Mouse (Mus musculus): Measurements from ENCODE around the gene Bcl9l.

The Bcl9l gene

GRCm38 (mm10) chr9:44483510-44484044, 952 bp downstream of the Bcl9l start:
- no peak for ATAC-seq (ENCODE audit: low TSS enrichment)

GRCm38 (mm10) chr9:44484311-44485104, 1.9 kb downstream of the Bcl9l start:
- ATAC-seq (ENCODE audit: low TSS enrichment), result no peak

DNA sequence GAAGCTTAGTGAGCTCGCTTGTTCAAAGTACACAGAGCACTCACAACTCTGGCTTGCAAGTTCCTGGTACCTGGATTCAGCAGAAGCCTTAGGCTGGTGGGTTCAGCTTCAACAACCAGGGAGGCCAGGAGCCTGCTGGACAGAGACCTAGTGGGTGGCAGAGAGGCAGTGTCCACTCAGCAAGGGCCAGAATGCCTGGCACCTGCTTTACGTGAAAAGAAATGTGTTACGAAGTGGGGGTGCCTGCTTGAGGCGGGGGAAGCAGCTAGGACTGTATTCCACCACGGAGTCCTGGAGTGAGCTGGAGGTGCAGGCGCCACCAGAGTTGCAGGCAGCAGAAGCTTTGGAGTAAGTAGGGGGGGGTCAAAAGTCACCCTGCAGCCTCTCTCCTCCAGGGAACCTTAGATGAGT, 2.5 kb downstream of the Bcl9l start:
- no peak for ATAC-seq (ENCODE audit: low TSS enrichment)

DNA sequence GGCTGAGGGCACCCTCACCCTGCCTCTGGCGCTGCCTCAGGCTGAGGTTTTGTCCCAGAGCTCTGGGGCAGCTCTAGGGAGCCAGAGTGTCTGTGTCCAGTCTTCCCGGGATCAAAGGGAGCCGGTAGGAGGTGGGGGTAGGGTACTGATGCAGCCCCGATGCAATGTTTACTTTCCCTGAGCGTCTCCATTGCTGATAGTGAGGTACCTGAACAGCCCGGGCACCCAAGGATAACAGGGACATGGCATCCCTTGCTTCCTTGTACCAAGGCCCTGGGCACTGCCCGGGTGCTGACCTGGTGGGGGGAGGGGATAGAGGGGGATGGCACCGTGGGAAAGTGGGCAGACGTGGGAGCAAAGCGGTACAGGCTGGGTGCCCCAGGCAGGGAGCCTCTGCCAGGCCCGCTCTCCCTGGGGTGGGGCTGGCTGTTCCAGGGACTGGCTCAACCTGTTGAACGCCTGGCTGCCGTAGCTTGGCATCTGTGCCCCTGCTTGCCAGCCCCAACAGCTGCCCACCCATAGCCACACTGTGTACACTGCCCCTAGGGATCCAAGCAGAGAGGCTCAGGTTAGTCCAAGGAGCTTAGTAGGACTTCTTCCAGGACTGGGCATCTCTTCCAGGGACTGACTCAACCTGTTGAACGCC, 3.0 kb downstream of the Bcl9l start:
- no peak for ATAC-seq (ENCODE audit: low TSS enrichment)

DNA sequence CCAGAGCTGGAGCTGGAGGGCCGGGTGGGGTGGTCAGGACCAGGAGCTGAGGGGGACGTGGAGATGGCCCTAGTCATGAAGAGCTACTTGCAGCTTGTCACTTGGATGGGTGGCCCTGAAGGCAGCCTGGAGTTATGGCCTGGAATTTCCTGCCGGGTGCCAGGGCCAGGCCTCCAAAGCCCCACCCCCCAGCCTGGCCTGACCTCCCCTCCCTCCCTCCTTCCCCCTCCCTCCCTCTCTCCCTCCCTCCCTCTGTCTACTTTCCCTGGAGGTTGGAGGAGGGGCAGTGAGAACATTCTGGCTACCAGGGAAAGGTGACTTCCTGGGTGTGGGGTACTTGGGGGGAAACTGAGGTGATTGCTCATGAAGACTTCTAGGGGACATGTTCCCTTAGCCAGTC, 3.7 kb downstream of the Bcl9l start:
- ATAC-seq (ENCODE audit: low TSS enrichment), result no peak

GRCm38 (mm10) chr9:44486741-44487421, 4.3 kb downstream of the Bcl9l start:
- ATAC-seq (ENCODE audit: low TSS enrichment), result no peak

DNA sequence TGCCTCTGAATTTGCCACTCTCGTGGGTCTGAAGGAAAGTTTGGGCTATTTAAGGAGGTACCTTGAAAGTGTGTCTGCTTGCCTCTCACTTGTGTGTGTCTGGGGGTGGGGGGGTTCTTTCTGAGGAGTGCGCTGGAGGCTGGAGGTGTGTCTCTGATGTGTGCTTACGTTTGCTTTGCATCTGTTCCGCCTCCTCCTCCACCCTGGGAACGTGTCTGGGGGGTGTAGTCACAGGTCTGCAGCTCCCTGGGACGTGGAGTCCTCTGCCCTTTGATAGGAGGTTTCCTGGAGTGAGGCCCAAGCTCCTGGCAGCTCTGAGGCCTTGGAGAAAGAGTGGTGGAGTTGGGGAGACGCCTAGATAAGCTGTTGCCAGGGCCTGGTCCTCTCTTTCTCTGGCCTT, 4.8 kb downstream of the Bcl9l start:
- no peak for ATAC-seq (ENCODE audit: low TSS enrichment)

DNA sequence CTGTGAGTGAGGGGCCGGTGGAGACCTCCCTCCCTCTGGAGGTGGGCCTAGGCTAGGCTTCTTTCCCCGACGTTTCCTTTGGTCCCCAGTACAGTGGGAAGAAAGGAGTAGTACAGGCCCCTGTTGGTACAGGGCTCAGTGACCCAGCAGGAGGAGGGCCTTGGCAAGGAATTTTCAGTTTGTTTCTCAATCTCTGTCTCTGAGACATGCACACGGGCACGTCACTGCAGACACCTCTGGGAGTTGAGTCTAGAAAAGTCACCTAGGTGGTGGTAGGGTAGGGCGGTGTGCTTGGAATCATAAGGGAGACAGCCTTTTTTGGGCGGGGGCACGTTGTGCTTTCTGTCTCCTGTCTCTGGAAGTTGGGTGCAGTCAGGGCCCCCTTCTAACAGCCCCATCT, 5.8 kb downstream of the Bcl9l start:
- no peak for ATAC-seq (ENCODE audit: low TSS enrichment)

- no peak for ATAC-seq (ENCODE audit: low TSS enrichment)
Observed at GRCm38 (mm10) chr9:44488855-44489381, 6.3 kb downstream of the Bcl9l start.

DNA sequence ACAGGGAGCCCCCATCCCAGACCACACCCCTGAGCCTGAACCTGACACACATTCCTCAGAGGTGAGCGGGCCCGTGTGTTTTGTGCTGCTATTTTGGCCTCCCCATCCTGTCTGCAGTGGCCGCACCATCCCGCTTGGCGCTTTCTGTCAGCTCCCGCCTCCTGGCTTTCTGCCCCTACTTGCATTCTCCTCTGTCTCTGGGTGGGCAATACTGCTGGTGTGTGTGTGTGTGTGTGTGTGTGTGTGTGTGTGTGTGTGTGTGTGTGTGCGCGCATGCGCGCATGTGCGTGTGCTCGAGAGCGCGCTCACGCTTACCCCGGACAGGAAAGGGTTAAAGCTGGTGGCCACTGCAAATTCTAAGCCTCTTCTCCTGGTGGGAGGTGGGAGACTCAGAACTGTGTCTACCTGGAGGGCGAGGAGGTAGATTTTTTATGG, 7.0 kb downstream of the Bcl9l start:
- no peak for ATAC-seq (ENCODE audit: low TSS enrichment)

DNA sequence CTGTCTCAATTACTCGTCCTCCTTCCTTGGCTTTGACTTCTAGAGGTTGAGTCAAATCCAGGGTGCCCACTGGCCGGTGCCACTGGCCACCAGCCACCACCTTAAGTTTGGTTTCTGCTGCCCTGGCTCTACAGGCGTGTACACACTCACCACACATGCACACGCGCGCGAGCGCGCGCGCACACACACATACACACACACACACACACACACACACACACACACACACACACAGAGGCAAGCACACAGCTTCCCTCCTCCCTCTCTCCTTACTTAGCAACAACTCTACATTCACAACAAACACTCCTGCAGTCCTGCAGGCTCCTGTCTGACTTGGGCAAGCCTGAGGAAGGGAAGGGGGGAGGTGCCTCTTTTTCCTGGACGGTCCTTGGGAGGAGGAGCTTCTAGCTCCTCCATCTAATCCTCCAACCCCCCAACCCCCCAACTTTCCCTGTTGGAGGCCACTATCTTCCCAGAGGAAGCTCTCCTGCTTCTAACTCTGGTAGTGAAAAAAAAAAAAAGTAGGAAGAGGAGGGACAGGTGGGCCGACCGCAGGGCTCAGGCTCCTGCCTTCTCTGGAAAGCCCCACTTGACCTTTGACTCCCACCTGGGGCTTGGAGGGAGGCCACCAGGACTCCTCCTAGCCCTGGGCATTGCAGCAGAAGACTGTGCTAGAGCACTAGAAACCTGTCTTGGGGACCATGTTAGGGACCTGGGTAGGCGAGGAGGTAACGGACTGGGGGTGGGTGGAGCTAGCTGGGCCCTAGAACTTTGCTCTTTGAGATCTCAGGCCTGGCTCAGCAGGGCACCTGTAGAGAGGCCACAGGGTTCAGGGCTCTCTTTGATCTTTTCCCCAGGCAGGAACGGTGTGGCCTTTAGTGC, 7.7 kb downstream of the Bcl9l start:
- no peak for ATAC-seq (ENCODE audit: low TSS enrichment)

DNA sequence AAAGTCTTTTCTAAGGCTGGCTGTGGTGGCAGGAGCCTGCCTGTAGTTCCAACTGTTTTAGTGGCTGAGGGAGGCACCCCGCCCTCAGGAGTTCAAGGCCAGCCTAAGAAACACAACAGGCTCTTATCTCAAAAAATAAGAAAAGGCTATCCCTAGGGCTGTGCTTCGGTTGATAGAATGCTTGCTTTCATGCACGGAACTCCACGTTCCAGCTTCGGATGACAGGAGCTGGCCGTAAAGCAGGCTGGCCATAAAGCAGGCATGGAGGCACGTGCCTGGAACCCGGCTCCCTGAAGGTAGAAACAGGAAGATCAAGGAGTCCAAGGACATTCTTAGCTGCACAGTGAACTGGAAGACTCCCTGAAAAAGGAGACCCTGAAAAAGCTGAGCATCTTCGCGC, 8.7 kb downstream of the Bcl9l start:
- no peak for ATAC-seq (ENCODE audit: low TSS enrichment)

DNA sequence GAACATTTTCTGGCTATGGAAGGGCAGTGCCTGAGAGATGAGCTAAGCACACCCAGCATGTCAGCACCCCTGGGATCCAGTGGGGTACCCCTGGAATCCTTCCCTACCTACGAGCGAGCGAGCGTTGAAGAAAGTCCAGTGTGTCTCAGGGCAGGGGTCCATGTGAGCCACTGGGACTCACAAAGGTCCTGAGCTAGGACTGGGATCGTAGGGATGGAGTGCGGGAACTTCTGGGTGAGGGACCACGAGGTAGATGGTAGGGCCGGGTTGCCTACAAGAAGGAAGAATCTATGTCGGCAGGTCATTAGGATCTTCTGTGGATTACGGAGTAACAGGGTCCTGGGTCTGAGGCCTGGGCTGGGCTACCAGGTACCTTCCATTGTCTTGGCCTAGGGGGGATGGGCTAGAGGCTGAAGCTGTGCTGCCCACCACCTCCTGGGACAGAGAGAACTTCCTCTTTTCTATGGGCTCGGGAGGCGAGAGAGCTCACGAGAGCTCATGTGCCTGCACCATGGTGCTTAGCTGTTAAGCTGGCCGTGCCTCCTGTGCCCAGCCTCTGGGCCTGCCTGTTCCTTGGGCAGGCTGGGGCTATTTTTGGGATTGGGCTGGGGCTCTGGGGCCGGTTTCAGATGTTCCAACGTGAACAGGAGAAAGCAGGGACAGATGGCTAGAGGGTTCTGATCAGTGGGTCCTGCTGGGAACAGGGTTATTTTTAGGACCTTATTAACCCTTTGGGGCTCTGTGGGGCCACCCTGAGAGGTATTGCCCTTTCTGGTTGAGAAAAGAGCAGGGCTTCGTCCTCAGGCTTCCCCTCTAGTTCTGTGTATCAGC, 10.2 kb downstream of the Bcl9l start:
- ATAC-seq (ENCODE audit: low TSS enrichment), result no peak

DNA sequence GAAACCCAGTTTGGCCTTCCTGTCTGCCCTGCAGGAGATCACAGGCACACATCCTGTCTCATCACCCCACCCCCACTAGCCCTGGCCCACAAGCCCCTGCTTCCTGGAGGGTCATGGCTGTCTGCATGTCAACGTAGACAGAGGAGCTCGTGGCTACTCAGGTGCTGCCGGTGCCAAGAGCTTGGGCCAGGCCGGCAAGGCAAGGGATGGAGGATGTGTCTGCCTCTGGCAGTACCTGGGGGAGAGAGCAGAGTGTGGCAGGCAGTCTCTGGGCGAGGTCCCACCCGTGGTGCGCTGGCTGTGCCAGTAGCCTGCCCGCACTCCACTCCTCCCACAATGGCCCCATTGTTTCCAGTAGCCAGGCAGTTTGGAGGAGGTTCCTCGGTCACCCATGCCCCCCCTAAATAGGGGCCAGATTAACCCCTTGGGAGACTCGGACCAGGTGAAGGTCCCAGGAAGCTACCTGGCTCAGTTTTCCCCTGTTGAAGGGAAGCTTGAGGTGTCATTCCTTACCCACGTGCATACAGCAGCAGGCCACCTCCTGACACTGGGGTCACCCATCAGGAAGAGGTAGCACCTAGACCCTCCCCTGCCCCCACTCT, 11.7 kb downstream of the Bcl9l start:
- ATAC-seq (ENCODE audit: low TSS enrichment), result peak; percentile 17; the same call in 1 of the 2 replicates

DNA sequence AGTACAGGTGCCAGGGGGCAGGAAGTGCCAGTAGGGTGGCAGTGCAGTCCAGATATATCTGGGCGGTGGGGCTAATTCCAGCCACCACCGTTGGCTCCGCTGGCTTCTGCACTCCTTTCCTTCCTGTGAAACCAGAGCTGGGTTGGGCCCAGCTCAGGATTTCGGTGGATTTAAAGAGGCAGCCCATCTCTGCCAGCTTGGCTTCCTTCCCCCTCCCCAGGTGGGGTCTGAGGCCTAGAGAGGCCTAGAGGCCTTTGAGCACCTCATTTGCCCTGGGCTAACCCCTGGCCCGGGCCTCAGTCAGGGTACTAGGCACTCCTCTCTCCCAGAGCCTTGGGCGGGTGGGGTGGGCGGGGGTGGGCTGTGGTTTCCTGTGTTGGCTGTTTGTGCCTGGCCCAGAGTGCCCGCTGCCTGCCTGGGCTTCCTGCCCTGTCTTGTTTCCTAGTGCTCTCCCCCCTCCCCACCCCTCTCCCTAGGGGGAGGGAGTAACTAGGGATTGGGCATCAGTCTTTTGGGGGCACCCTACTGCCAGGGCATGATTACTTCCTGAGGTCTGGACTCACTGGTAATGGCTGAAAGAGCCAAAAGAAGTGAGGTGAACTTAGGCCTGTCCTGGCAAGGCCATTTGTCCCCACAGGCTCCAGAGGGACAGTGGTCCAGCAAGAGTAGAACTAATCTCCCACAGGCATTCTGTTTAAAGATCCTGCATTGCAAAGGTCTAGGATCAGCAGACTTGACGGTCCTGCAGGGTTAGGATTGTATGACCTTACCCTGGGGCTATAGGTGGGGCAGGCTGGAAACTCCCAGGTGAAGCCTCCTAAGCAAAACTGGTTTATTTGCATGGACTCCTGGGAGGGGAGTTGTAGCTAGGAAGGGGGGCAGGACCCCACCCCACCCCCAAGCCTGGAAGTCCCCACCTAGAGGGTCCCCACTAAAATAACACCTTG, 12.5 kb downstream of the Bcl9l start:
- no peak for ATAC-seq (ENCODE audit: low TSS enrichment)

DNA sequence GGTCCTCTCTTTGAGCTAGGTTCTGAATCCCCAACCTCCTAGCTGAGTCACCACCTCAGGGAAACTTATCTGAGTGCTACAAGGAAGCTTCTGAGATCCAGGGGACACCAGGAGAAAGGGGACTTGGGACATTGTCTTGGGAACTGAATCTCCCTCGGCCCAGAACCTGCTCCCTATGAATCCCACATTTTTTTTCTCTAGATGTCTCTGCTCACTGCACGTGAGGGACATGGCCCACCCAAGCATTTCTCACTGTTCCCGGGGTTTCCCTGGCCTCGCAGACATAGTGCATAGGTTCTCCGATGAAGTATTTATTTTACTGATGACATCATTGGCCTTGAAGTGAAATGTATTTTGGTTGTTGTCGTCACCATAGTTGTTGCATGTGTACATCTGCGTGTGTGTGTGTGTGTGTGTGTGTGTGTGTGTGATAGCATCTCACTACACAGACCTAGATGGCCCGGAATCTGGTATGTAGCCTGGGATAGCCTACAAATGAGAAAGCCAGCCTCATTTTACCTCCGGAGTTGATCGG, 13.3 kb downstream of the Bcl9l start:
- no peak for ATAC-seq (ENCODE audit: low TSS enrichment)

- ATAC-seq (ENCODE audit: low TSS enrichment), result no peak
Observed at GRCm38 (mm10) chr9:44496803-44497461, 14.3 kb downstream of the Bcl9l start.
